Comparison of ENCODE assay signal across 14 mouse cellular contexts in the genomic region with DNA sequence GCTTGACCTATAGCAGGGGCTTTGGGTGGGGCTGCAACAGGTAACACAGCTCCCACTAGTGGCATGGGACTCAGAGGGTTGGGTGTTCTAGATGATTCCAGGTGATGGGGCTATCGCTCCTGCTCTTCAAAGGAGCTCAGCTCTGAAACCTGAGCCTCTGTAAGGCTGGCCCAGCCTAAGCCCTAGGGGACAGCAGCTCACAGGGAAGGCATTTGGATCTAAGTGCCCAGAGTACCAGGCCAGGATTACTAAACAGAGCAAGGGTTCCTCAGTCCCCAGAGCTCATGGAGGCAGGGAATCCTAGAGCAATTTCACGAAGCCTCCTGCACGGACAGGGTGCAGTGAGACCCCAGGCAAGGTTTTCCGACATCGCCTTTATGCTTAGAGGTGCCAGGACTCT. TPM values are rescaled to one million over a fixed set of nuclear protein-coding genes. Genes with fewer than 3 reads are reported as not detected.
DNase-seq lines count a peak whose midpoint lies in the region; ATAC-seq and TF ChIP-seq lines count a peak whose summit lies in the region.
"Had no signal": no experiment of that assay in that cellular context is flagged by ENCODE, and none has a peak within 500 bp of the region (broad histone marks: within the 10 kb centered on the region; RNA-seq: fewer than 3 reads in every experiment).

No protein-coding gene starts in this region.

- no peak for DNase-seq in heart, postnatal 14 days
- DNase-seq in midbrain, embryonic 10.5 days (ENCODE audit: low spot score): no peak
- no peak for DNase-seq in urinary bladder, postnatal 36 days (ENCODE audit: low spot score in 2 of 2)
- no peak for DNase-seq in T-cell, adult 2 months (ENCODE audit: low spot score)
- no peak for DNase-seq in thymus, postnatal 25 days
- DNase-seq: thymus, adult 18-20 months had no signal

- TF ChIP-seq CTCF in intestine, postnatal 0 days (IDR thresholded peaks at IDR 0.05; ENCODE audit: low read depth): no peak; the same call in 1 of the 2 replicates

- no peak for ATAC-seq in heart, embryonic 14.5 days (ENCODE audit: insufficient number of reproducible peaks, insufficient read depth, low FRiP score, low read depth)
- no peak for ATAC-seq in midbrain, embryonic 15.5 days (replicated peaks)
- no peak for ATAC-seq in intestine, postnatal 0 days
- ATAC-seq: forebrain, embryonic 16.5 days; inflammation-experienced regulatory T-cells, adult 6 months had no signal

- intact Hi-C loops in heart, postnatal 14 days (cut with DNase I): loop anchor here (10.0 kb wide), 1 partner anchor 291 kb away; the partner anchor contains the start of gene Anxa8

- 69% methylated on average over 5 of the region's 5 CpGs for WGBS in heart, embryonic 14.5 days
- WGBS in midbrain, embryonic 10.5 days: 85% methylated on average over 5 of the region's 5 CpGs
- WGBS in midbrain, embryonic 15.5 days: 84% methylated on average over 5 of the region's 5 CpGs
- WGBS in intestine, postnatal 0 days: 78% methylated on average over 5 of the region's 5 CpGs

- peak overlapping the region; percentile 64 for H3K9ac ChIP-seq in heart, embryonic 14.5 days (ENCODE audit: low read length)
- no peak overlapping the region for H3K9ac ChIP-seq in midbrain, embryonic 15.5 days
- no peak overlapping the region for H3K9ac ChIP-seq in intestine, postnatal 0 days (ENCODE audit: low read depth, low read length)

- no peaks in the 10 kb centered on the region for H3K36me3 ChIP-seq in heart, embryonic 14.5 days (ENCODE audit: control insufficient read depth, insufficient read depth, low read length)
- H3K36me3 ChIP-seq in midbrain, embryonic 10.5 days: no peaks in the 10 kb centered on the region
- no peaks in the 10 kb centered on the region for H3K36me3 ChIP-seq in midbrain, embryonic 15.5 days (replicated peaks)
- H3K36me3 ChIP-seq in intestine, postnatal 0 days (ENCODE audit: control insufficient read depth, insufficient read depth): no peaks in the 10 kb centered on the region
- H3K36me3 ChIP-seq: G1E had no signal

- H3K4me2 ChIP-seq in heart, embryonic 14.5 days (ENCODE audit: low read length): peak overlapping the region; percentile 42
- H3K4me2 ChIP-seq in midbrain, embryonic 15.5 days: no peak overlapping the region
- no peak overlapping the region for H3K4me2 ChIP-seq in intestine, postnatal 0 days (replicated peaks; ENCODE audit: low read depth)

- no peaks in the 10 kb centered on the region for H3K9me3 ChIP-seq in heart, embryonic 14.5 days (ENCODE audit: control insufficient read depth, low read length)
- H3K9me3 ChIP-seq in midbrain, embryonic 10.5 days (replicated peaks): no peaks in the 10 kb centered on the region
- H3K9me3 ChIP-seq in midbrain, embryonic 15.5 days: no peaks in the 10 kb centered on the region
- H3K9me3 ChIP-seq in intestine, postnatal 0 days (ENCODE audit: control insufficient read depth): no peaks in the 10 kb centered on the region
- H3K9me3 ChIP-seq: G1E had no signal

- H3K27ac ChIP-seq in heart, embryonic 14.5 days (replicated peaks in 1 of 2; ENCODE audit: control insufficient read depth in 1 of 2, insufficient read depth in 1 of 2, low read depth in 2 of 2, low read length in 2 of 2): peak overlapping the region; percentile 28 to 66
- H3K27ac ChIP-seq in midbrain, embryonic 10.5 days (replicated peaks): peak overlapping the region; percentile 0
- H3K27ac ChIP-seq in midbrain, embryonic 15.5 days: no peak overlapping the region
- no peak overlapping the region for H3K27ac ChIP-seq in intestine, postnatal 0 days (ENCODE audit: low read depth, low read length)

- H3K4me3 ChIP-seq in heart, embryonic 14.5 days (ENCODE audit: control insufficient read depth in 1 of 2, insufficient read depth in 1 of 2, low read depth in 1 of 2, low read length in 2 of 2): peak overlapping the region; percentile 37 to 45
- no peak overlapping the region for H3K4me3 ChIP-seq in midbrain, embryonic 10.5 days
- H3K4me3 ChIP-seq in midbrain, embryonic 15.5 days: no peak overlapping the region
- 0 out of 2 replicates have a peak overlapping the region, but pooled peaks have one; percentile 2 for H3K4me3 ChIP-seq in intestine, postnatal 0 days (ENCODE audit: low read depth, low read length)

- H3K27me3 ChIP-seq in heart, embryonic 14.5 days (ENCODE audit: control insufficient read depth, insufficient read depth, low read length): no peaks in the 10 kb centered on the region
- H3K27me3 ChIP-seq in midbrain, embryonic 10.5 days (ENCODE audit: low read depth, poor library complexity, severe bottlenecking): no peaks in the 10 kb centered on the region
- no peaks in the 10 kb centered on the region for H3K27me3 ChIP-seq in midbrain, embryonic 15.5 days (replicated peaks)
- no peaks in the 10 kb centered on the region for H3K27me3 ChIP-seq in intestine, postnatal 0 days (replicated peaks; ENCODE audit: control insufficient read depth, insufficient read depth, low read length)

- H3K4me1 ChIP-seq in heart, embryonic 14.5 days (ENCODE audit: control insufficient read depth in 2 of 2, insufficient read depth in 2 of 2, low read length in 2 of 2): peaks cover 20 to 28% of the 10 kb centered on the region in 2 experiments
- peaks cover 18% of the 10 kb centered on the region for H3K4me1 ChIP-seq in midbrain, embryonic 10.5 days
- H3K4me1 ChIP-seq in midbrain, embryonic 15.5 days: peaks cover 9% of the 10 kb centered on the region; the same call in 1 of the 2 replicates
- no peaks in the 10 kb centered on the region for H3K4me1 ChIP-seq in intestine, postnatal 0 days (replicated peaks; ENCODE audit: control insufficient read depth, insufficient read depth, low read length)

RNA-seq across cellular contexts. Expression of gene Mmrn2, which starts 0.7 kb away (rescaled TPM):
- polyA plus RNA-seq in heart, embryonic 14.5 days (2014; fragmentation: Nextera tagmentation; extraction: Ambion mirVana): 28.8 and 31.7 TPM in 2 replicates
- total RNA-seq in heart, postnatal 14 days (2021): 10 to 100 TPM; 39.5 to 43.8 TPM
- polyA plus RNA-seq in midbrain, embryonic 10.5 days (2016; fragmentation: Nextera tagmentation; extraction: Ambion mirVana): 6.3 and 8.2 TPM in 2 replicates
- polyA plus RNA-seq in midbrain, embryonic 15.5 days (2015; fragmentation: Nextera tagmentation; extraction: Ambion mirVana): 4.7 and 5.0 TPM in 2 replicates
- 5.6 and 5.7 TPM in 2 replicates for polyA plus RNA-seq in intestine, postnatal 0 days (2015; fragmentation: Nextera tagmentation; extraction: Ambion mirVana)

RNA-seq across cellular contexts. Expression of gene Sncg, which starts 1.4 kb away (rescaled TPM):
- 2.0 and 4.3 TPM in 2 replicates for polyA plus RNA-seq in heart, embryonic 14.5 days (2014; fragmentation: Nextera tagmentation; extraction: Ambion mirVana)
- 1 to 10 TPM; 5.0 to 5.7 TPM for total RNA-seq in heart, postnatal 14 days (2021)
- polyA plus RNA-seq in midbrain, embryonic 10.5 days (2016; fragmentation: Nextera tagmentation; extraction: Ambion mirVana): 30.8 and 56.1 TPM in 2 replicates
- polyA plus RNA-seq in midbrain, embryonic 15.5 days (2015; fragmentation: Nextera tagmentation; extraction: Ambion mirVana): 36.7 and 45.2 TPM in 2 replicates
- polyA plus RNA-seq in intestine, postnatal 0 days (2015; fragmentation: Nextera tagmentation; extraction: Ambion mirVana): 28.9 and 29.3 TPM in 2 replicates
- polyA plus RNA-seq: G1E; inflammation-experienced regulatory T-cells, adult 6 months had no signal

RNA-seq across cellular contexts. Expression of gene Fam25c, which starts 20.7 kb away (rescaled TPM):
- not detected in 2 replicates for polyA plus RNA-seq in heart, embryonic 14.5 days (2014; fragmentation: Nextera tagmentation; extraction: Ambion mirVana)
- not detected for total RNA-seq in heart, postnatal 14 days (2021)
- polyA plus RNA-seq in midbrain, embryonic 10.5 days (2016; fragmentation: Nextera tagmentation; extraction: Ambion mirVana): not detected in 2 replicates
- polyA plus RNA-seq in midbrain, embryonic 15.5 days (2015; fragmentation: Nextera tagmentation; extraction: Ambion mirVana): not detected in 2 replicates
- not detected in 2 replicates for polyA plus RNA-seq in intestine, postnatal 0 days (2015; fragmentation: Nextera tagmentation; extraction: Ambion mirVana)
- total RNA-seq: G1E had no signal
- polyA plus RNA-seq: cortical plate, adult 2 months; forebrain, embryonic 16.5 days; G1E; inflammation-experienced regulatory T-cells, adult 6 months; limb, embryonic 11.5 days had no signal

Comparison
In these comparisons a context has a peak if more than half of its experiments do, and no peak if none do; other contexts are left out.
1. H3K27ac ChIP-seq: peak in heart, embryonic 14.5 days (2 of 2) and midbrain, embryonic 10.5 days (single experiment); none in midbrain, embryonic 15.5 days (single experiment) and intestine, postnatal 0 days (single experiment).
2. H3K4me3 ChIP-seq: peak in heart, embryonic 14.5 days (2 of 2) and intestine, postnatal 0 days (single experiment); none in midbrain, embryonic 10.5 days (single experiment) and midbrain, embryonic 15.5 days (single experiment).